Mouse (Mus musculus) embryo, embryonic 9.5 days (tissue): ENCODE measurements around the gene Lrrtm1.

ENCODE experiments used
- DNase-seq: peaks from one replicate; pipeline ENCODE4 v3.0.0-alpha.2; 2017; ENCODE audit errors: extremely low spot score

The Lrrtm1 gene

DNA sequence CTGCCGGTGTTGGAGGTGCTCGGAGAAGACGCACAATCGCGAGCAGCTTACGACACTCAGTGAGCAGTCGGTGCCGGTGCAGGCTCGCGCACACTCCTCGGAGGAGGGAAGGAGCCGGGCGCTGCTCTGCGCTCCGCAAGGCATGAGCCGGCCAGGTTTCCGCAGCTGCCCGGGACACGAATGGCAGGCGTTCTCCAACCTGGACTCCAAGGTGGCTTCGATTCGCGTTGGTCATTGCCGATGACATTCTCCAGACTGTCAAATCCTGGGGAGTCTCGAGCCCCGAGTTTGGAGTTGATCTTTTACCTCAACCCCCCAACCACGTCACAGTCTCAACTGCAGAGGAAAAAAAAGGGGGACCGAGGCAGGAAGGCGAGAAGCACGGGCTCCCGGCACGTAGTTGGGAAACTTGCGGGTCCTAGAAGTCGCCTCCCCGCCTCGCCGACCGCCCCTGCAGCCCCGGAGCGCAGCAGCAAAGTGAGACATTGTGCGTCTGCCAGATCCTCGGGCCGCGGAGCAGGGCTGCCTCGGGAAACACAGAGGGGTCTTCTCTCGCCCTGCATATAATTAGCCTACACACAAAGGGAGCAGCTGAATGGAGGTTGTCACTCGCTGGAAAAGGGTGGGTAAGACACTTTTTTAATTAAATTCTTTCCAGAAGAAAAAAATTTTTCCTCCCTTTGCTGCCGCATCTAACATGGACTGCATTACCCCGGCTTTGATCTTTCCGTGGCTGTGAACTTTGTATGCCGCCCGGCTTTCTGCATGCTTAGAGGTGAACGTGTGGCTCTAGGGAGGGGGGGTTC, at the start of gene Lrrtm1:
TSS of gene Lrrtm1 (plus strand) at position 89 of the 806 bp plus-strand sequence.
- DNase-seq = peak; percentile 62

DNA sequence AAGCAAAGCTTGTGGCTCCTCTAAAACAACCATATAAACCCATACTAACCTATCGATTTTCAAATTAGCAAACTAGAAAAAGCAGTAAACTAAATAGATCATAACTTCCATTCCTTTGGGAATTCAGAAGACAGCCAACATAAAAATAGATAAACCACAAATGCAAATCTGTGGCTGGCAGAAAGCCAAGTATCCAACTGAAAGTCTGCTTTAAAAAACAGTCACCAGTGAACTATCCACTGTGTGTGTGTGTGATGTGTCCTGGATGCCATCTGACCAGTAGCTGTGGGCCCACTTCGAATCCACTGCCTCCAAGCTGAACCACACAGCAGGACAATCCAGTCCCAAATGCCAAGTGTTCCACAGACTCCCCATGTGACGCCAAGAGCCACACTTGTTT, 45.8 kb upstream of the Lrrtm1 start:
- no peak for DNase-seq

DNA sequence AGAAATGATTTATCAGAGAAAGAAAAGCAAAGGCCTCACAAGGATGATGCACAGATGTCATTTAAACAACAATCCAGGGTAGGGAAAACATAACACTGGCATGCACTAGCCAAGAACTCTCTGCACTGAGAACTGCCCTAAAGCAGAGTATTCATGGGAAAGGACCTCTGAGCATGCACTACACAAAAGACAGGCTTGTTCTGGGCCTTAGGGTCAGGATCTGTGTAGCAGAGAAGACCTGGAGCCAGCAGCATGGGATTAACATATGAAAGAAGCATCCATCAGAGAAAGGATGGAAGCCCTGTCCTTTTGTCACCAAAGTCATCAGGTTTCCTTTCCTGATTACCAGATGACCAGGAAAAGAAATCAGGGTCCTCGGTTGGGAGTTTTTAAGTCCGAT, 43.1 kb upstream of the Lrrtm1 start:
- DNase-seq = no peak

DNA sequence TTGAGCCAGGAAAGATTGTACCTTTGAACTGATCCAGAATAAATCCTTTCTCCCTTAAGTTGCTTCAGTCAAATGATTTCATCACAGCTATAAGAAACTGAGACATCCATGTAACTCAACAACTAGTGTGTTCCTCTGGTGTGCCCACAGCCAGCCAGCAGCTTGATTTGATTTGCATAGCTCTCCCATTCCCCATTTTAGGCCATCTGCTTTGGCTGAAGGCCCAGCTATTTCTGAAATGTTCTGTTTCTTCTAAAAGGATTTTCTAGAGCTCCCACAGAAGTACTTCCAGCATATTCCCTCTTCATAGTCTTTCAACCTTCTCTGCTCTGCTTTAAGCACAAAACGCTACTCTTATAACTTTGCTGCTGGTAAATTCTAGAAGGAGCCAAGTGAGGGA, 33.3 kb upstream of the Lrrtm1 start:
- no peak for DNase-seq

DNA sequence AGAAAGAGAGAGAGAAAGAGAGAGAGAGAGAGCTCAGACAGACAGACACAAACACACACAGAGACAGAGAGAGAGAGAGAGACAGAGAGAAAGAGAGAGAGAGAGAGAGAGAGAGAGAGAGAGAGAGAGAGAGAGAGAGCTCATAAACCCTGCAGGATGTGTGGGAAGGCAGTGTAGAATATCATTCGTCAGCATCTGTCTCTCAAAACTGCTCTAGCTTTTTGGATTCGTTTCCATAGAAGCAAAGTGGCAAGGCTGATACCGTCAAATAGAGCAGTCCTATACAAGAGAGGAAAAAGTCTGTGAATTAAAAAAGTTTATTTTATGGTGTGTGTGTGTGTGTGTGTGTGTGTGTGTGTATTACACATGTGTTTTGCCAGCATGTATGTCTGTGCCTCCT, 32.6 kb upstream of the Lrrtm1 start:
- no peak for DNase-seq

DNA sequence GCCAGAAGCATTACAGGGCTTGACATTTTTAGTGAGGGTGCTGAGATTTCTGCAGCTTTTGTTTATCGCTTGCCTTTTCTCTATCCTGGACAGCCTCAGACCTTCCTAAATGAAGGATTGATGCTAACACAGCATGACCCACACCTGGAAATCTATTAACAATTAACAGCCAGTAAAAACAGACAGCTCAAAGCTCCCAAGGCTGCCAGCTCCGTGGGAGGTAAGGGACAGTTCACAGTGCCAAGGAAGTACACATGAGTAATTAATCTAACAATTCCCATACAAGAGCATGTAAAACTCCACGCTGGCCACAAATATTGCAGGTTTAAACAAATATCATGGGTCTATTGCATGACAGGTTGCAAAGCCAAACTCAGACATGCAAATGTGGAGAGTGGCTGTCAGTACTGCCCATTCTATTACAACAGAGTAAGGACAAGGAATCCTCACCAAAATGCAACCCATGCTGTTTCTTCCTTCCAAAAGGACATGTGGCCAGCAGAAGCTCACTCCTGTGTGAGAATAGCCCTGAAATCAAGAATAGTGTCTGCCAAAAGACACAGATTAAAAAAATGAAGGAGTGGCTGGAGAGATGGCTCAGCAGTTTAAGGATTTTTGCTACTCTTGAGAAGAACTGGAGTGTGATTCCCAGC, 28.6 kb upstream of the Lrrtm1 start:
- peak; percentile 19 for DNase-seq

DNA sequence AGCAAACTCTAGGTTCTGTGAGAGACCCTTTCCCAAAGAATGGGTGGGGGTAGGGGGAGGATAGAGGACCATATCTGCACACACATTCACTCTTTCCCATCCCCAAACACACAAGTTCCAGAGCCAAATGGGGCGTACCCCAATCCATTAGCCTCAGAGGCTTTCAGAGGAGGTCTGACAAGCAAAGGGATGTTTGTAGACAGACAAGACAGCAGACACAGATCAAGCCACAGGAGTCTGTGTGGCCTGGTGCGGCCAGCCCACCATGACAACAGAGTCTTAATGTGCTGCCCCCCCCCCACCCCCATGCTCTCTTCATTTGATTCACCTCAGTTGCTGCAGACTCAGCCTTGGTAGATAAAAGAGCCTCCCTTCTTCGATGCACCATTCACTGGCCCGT, 27.2 kb upstream of the Lrrtm1 start:
- DNase-seq = no peak

DNA sequence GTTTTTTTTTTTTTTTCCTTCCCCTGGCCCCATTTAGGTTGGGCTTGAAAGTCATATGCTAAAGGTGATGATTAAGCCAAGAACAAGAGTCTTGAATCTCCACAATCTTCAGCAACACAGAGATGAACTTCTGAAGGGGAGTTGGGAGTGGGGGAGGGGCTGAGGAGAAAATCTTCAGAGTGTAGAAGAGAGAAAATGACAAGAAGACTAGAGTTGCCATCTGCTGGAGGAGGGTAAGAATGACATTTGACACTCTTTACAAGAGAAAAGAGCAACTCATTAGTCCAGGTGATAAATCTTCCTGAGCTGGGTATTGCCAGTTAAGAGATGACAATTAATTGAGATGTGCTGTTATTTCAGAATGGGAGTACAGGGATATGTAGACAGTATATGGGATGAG, 23.6 kb upstream of the Lrrtm1 start:
- DNase-seq = peak; percentile 33

DNA sequence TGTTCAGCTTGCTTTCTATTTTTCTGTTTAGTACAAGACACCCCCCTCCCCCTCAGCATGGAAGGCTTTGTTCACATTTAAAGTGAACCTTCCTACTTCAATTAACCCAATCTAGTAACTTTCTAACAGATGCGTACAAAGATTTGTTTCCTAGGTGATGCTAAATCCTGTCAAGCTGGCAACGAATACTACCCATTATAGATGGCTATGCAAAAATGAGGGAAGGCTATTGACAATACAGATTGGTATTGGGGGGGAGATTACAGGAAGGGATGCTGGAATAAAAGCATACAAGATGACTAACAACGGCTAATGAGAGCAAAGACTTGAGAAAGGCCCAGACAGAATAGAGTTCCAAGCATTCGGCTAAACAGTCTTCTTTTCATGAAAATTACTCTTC, 21.7 kb upstream of the Lrrtm1 start:
- DNase-seq = no peak

DNA sequence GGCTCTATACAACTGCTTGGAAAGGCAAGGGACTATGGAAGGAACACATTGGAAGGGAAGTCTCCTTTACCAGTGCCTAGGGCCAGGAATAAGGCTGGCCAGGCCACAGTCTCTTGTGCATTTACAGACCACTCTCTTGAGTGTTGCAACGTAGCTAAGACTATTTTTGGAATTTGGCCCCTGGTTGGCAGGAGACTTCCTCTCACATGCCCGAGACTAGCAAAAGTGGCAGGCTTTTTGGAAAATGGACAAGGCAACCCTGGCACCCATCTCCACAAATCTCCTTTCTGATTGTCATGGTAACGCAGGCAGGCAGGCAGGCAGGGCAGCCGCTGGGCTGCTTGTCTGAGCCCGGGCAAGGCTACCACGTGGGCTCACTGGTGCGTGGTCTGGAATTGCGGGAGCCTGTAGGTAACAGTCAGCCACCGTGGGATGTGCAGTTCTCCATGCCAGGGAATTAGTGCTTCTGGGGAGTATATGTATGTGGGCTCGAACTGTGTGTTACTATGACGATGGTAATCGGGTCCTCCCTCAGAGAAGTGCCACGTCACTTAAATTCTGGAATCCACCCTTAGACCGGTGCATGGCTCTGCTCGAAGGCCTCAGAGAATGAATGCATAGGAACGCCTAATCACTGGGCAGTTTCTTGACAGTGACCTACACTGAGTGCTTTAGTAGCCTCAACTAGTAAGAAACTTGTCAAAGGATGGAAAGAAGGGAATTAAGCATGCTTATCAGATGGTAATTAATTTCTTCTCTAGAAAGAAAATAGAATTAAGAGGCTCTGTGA, 19.4 kb upstream of the Lrrtm1 start:
- no peak for DNase-seq

DNA sequence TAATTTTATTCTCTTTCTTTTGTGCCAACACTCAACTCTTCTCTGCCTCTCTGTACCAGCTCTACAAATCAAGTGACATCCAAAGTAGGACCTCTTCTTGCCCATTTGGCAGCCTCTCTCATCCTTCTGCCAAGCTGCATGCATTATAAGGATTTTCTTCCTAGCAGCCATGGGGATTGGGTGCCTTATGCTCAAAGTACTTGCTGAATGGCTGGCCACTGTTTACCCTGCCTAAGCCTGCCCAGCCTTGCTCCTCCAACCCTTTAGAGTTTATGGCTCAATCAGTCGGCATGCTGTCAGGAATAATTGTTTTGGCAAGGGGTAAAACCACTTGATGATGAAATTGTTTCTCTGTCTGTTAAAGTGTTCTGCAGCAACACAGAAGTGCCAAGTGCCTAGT, 2.1 kb upstream of the Lrrtm1 start:
- DNase-seq = no peak

DNA sequence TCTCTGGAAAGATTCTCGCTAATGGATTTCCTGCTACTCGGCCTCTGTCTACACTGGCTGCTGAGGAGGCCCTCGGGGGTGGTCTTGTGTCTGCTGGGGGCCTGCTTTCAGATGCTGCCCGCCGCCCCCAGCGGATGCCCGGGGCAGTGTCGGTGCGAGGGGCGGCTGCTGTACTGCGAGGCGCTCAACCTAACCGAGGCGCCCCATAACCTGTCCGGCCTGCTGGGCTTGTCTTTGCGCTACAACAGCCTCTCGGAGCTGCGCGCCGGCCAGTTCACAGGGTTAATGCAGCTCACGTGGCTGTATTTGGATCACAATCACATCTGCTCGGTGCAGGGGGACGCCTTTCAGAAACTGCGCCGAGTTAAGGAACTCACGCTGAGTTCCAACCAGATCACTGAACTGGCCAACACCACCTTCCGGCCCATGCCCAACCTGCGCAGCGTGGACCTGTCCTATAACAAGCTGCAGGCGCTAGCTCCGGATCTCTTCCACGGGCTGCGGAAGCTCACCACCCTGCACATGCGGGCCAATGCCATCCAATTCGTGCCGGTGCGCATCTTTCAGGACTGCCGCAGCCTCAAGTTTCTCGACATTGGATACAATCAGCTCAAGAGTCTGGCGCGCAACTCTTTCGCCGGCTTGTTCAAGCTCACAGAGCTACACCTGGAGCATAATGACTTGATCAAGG, 1.2 kb downstream of the Lrrtm1 start:
- peak; percentile 68 for DNase-seq

DNA sequence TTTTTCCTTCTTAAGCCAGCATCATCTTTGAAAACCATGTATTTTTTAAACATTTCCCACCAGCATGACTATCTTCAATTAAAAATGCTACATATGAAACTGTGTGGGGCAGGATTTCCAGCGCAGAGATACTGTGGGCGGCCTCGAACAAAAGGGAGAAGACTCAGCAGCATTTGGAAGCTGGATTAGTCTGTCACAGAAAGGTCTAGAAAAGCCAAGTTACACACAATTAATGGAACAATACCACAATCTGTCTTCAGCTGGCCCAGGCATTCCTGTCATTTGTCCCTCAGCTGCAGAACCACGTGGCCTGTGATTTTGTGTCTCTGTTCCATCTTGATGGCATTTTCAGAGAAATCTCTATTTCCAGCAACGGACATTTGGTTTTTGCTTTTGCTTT, 11.0 kb downstream of the Lrrtm1 start:
- no peak for DNase-seq

DNA sequence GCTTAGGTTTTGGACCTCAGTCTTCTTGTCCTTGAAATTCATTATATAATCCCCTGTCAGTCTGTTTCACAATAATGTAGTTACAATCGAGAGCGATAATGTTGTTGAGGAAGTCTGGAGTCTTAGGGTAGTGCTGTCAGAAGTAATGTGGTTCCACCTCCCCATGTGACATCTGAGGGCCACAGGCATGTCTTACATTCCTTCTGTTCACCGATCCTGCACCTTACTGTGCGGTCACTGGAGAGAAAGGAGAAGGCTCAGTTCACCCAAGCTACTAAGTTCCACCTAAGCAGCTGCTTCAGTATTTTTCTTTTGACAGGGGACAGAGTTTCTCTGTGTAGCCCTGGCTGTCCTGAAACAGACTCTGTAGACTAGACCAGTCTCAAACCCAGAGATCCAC, 13.9 kb downstream of the Lrrtm1 start:
- no peak for DNase-seq

DNA sequence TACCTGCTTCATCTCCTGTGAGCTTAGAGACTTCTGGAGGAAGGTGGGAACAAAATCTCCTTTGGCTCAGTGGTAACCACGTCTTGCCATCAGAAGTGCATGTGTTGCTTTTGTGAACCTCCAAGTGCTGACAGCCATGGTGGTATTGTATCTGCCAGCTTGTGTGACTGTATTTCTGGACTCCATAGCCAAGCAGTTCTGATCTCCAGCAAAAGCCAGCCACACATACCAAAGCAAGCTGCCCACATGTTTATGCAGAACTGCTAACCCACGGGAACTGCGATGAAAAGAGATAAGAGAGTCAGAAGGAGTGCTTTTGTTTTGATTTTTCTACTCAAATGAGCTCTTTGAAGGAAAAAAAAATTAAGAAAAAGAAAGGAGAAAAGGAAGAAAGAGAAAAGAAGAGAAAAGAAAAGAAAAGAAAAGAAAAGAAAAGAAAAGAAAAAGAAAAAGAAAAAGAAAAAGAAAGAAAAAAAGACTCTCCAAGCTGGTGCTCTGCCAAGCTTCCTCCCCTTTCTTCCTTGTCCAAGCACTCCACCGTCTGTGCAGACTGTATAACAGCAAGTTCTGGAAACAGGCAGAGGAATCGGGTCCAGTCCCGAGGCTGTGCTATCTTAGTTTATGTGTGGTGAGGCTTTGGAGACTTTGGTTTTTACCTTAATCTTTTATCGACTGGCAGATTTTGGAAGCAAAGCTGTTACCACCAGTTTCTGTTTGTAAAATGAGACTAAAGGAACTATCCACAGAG, 15.0 kb downstream of the Lrrtm1 start:
- no peak for DNase-seq

DNA sequence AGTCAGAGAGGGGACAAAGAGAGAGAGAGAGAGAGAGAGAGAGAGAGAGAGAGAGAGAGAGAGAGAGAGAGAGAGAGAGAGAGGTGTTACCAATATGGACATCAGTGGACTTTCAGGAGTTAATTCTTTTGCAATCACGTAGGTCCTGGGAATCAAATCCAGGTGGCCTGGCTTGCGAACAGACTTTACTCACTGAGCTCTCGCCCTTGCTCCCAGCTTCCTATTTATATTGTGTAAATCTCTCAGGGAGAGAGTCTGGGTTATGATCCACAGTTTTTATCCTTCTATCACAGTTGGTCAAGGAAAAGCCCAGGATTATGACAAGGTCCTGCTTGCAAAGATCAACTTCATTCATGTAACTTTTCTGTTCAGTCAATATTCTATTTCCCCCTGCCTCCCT, 22.7 kb downstream of the Lrrtm1 start:
- no peak for DNase-seq

DNA sequence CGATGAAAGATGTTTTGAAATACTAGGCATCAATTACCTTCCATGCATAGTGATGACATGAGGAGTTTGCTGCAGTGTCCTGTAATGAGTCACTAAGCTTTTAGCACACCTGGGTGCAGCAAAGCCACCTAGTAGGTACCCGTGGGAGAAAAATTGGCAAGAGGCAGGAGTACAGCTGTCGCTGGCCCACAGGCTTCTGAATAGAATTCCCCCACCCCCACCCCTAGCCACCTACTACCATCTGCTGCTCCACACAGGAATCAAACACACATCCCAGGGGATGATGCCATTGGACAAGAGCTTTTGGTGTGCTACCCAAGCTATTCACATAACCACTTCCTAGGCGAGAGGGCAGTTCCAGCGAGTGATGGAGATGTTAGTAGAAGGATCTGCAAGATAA, 36.3 kb downstream of the Lrrtm1 start:
- no peak for DNase-seq

DNA sequence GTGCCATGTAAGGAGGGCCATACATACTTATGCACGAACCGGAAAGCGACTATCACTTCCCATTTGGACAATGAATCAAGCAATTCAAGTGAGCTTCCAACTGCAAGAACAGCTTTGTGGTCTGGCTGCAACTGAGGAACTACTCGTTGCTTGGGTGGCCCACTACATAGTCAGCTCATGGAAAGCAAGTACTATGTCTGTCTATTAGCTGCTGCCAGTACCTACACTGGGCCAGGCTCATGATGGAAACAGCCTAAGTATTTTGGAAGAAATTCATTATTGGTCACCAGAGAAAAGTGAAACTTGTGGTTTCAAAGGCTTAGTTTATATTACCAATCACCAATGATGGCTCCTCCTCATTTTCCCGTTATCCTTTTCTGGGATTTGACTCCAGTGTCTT, 43.8 kb downstream of the Lrrtm1 start:
- DNase-seq = no peak

DNA sequence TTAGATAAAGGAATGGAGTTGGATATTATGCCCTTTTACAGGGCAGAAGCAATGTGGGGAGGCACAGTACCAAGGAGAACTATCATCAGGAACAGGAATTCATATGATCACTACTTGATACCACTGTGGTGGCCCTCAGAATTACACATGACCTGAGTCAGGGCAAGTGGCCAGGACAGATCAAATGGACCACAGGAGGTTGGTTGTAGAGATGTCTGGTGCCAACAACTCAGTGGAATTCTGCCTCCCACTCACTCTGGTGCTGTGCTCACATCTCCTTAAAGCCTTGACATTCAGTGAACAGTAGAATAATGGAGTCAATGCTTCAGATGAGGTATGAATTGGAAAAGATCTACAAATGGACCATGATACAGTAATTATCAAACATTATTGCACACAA, 45.9 kb downstream of the Lrrtm1 start:
- no peak for DNase-seq

DNA sequence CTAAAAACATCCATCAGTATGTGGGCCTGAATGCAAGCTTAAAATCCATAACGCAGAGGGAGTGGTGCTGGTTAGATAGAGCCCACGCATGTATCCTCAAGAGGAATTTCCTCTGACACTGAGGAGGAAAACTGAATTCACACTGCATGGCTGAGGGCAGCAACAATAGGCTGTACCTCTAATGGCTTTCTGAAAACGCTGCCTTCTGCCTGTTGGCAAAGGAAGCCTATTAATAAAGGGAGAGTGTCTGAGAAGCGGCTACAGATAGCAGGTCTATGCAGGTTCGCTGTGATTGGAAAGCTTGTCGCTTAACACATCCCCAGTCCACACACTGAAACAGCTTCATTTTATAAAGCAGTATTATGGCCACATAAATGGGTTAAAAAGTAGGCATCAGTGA, 48.9 kb downstream of the Lrrtm1 start:
- DNase-seq = no peak

DNA sequence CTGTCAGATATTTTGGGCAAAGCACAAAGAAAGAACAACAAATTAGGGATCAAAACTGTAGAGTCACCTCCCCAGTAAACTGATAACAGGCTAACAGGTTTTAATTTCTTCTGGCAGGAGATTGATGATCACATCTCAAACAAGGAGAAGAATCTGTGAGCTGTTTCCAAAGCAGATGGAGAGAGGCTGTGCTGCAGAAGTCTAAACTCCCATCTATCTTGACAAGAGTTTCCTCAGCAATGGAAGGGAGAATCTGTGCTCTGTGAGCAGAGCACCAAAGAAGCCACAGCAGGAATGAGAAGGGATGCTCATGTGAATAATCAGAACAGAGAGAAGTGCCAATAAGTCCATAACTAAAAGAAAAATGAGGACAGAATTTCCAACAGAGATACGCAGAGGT, 58.8 kb downstream of the Lrrtm1 start:
- DNase-seq = no peak

DNA sequence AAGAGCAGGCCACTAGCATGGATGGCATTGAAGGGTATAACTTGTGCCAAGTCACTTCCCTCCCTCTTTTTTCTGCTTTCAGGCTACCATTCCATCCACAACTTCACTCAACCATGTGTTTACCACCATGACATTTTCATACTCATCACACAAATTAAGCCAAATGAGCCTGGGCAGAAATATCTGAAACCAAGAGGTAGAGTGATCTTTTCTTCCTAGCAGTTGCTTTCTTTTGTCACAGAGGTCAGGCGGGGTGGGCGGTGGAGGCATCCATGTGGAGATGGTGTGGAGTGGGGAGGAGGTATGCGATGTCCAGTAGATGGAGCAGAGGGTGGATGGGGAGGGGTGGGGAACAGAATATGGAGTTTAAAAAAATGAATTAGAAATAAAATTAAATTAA, 64.3 kb downstream of the Lrrtm1 start:
- no peak for DNase-seq
